Mouse (Mus musculus) hindbrain, embryonic 13.5 days (tissue): ENCODE results near the gene Nrxn1. TPM values are rescaled to one million over a fixed set of nuclear protein-coding genes. Genes with fewer than 3 reads are reported as not detected.
"Not testable (repeated sequence)": the region's sequence is repeated elsewhere in the genome, so short reads cannot be mapped to it uniquely, and the experiment has no call there.

Experiments
- ATAC-seq: fragments of 200-750 bp; cut with Nextera tagmentation; 2 replicates; pipeline ENCODE4 v1.8.0; 2017; ENCODE audit warnings: moderate TSS enrichment; ENCODE audit not compliant: low FRiP score
- H3K27ac ChIP-seq: fragments of 300-500 bp; sonication (generic); 2 replicates; pipeline ENCODE4 v1.5.1; 2015; ENCODE audit warnings: inconsistent platforms, mild to moderate bottlenecking, moderate library complexity
- H3K27me3 ChIP-seq: fragments of 300-500 bp; sonication (generic); 2 replicates; pipeline ENCODE4 v1.6.1; 2015; ENCODE audit warnings: mild to moderate bottlenecking, inconsistent platforms
- H3K36me3 ChIP-seq: fragments of 300-500 bp; sonication (generic); 2 replicates; pipeline ENCODE4 v1.6.1; 2015; ENCODE audit warnings: mild to moderate bottlenecking, inconsistent platforms
- H3K4me1 ChIP-seq: fragments of 300-500 bp; sonication (generic); replicated peaks from 2 replicates; pipeline ENCODE4 v1.6.1; 2015; ENCODE audit warnings: inconsistent platforms
- H3K4me2 ChIP-seq: fragments of 300-500 bp; sonication (generic); 2 replicates; pipeline ENCODE4 v1.6.1; 2015; ENCODE audit warnings: inconsistent platforms, mild to moderate bottlenecking, moderate library complexity
- H3K4me3 ChIP-seq: fragments of 300-500 bp; sonication (generic); 2 replicates; pipeline ENCODE4 v1.5.1; 2015; ENCODE audit warnings: mild to moderate bottlenecking, inconsistent platforms
- H3K9ac ChIP-seq: fragments of 300-500 bp; sonication (generic); 2 replicates; pipeline ENCODE4 v1.6.1; 2015; ENCODE audit warnings: mild to moderate bottlenecking, inconsistent platforms
- H3K9me3 ChIP-seq: fragments of 300-500 bp; sonication (generic); 2 replicates; pipeline ENCODE4 v1.6.1; 2016; ENCODE audit warnings: inconsistent platforms
- WGBS: fragments of 180-500 bp; shearing (Covaris S2); methylation state at CpG from one replicate; pipeline ENCODE4 v1.1.7; 2015; 5-methylcytosine and 5-hydroxymethylcytosine counted together
- polyA plus RNA-seq: library from polyadenylated mRNA; unstranded; fragments of >200 nt; fragmentation: Nextera tagmentation; extraction: Ambion mirVana; gene quantifications from 2 replicates; pipeline ENCODE4 v1.2.1, GENCODE M21; 2015

The Nrxn1 gene
- polyA plus RNA-seq, 1 experiment from 2014 or later = 143 TPM

DNA sequence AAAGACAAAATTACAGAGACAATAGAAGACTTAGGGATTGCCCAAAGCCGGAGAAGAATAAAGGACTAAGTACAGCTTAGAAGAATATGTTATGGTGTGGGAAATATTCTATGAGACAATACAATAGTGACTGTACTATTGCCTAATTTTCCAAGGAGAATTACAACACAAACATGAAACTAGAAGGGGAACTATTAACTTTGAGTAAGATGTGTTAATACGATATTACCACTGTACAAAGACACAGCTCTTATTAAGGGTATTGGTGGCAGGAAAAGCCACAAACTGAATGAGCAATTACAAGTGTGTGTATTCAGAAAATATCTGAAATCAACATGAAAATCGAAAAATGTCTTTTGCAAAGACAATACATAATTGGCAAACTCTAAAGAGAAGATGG lies 853.9 kb downstream of the Nrxn1 start:
- Histone ChIP-seq H3K4me1 (no peaks in the 10 kb centered on the region), H3K9me3 (no peaks in the 10 kb centered on the region), H3K4me3 (no peak overlapping the region), H3K27ac (no peak overlapping the region), H3K36me3 (no peaks in the 10 kb centered on the region), H3K27me3 (no peaks in the 10 kb centered on the region), H3K9ac (no peak overlapping the region), H3K4me2 (no peak overlapping the region)
- ATAC-seq = no peak
- WGBS = 93% methylated on average over 3 of the region's 3 CpGs

DNA sequence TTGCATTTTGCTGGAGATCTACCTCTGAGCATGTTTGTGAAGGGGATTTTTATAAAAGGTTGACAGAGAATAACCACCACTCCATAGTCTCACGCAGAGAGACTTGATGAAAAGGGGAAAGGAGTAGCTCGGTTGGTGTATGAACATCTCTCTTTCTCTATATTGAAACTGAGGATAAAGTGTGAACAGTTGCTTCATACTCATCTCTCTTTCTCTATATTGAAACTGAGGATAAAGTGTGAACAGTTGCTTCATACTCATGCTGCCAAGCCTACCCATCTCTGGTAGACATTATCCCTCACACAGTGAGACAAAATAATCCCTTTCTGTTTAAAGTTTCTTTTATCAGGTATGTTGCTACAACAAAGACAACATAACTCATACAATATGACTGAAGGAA lies 854.4 kb downstream of the Nrxn1 start:
- Histone ChIP-seq H3K4me2 (no peak overlapping the region), H3K27ac (no peak overlapping the region), H3K9ac (no peak overlapping the region), H3K36me3 (no peaks in the 10 kb centered on the region), H3K9me3 (no peaks in the 10 kb centered on the region), H3K4me1 (no peaks in the 10 kb centered on the region), H3K4me3 (no peak overlapping the region), H3K27me3 (no peaks in the 10 kb centered on the region)
- 90% methylated on average over 2 of the region's 2 CpGs for WGBS
- ATAC-seq = no peak

DNA sequence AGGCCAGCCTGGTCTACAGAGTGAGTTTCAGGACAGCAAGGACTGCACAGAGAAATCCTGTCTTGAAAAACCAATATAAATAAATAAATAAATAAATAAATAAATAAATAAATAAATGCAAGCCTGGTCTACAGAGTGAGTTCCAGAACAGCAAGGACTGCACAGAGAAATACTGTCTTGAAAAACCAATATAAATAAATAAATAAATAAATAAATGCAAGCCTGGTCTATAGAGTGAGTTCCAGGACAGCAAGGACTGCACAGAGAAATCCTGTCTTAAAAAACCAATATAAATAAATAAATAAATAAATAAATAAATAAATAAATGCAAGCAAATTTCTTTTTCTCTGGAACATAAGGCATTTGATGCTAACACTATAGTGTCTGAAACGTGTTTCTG lies 857.2 kb downstream of the Nrxn1 start:
- ATAC-seq = 0 out of 2 replicates have a peak, but pooled peaks have one; percentile 46
- not testable (repeated sequence) for H3K4me2 ChIP-seq, H3K27ac ChIP-seq, H3K4me3 ChIP-seq, H3K36me3 ChIP-seq, H3K9ac ChIP-seq, H3K4me1 ChIP-seq, H3K27me3 ChIP-seq, H3K9me3 ChIP-seq
- WGBS = 90% methylated on average over 1 of the region's 1 CpGs

DNA sequence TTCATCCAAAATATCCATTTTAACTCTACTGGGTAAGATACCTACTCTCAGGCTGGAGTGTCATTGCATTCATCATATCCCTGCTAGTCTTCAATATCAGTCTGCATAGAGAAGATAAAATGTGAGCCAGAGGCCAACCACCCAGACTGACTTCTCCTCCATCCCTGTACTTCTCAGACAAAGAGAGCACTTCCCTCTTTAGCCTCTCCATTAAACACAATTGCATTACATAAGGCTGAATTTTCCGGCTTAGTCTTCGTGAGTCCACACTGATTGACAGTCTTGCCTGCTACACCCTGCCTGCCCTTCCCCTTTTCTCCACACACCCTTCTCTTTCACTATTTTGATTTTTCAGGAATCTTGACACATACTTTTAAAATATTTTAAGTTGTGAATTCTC lies 858.1 kb downstream of the Nrxn1 start:
- ATAC-seq = no peak

DNA sequence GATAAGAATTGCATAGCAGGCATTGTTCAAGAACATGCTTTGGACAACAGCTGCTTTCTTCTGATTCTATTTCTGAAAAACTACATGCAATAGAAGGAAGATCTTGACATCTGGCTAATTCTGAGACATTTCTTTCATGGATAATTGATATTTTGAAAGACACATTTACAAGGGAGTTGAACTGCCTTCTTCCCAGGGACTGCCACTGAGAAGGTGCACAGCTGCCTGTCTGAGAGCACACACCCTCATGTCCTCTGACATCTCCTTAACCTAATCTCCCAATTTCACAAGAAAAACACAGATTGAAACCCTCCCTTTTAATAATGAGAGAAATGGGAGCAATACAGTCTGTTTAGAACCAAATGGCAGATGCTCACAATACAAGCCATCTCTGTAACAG lies 884.3 kb downstream of the Nrxn1 start:
- ATAC-seq = no peak

More for the DNA sequence above, 858.1 kb downstream of the Nrxn1 start:
- Histone ChIP-seq H3K9me3 (no peaks in the 10 kb centered on the region), H3K27me3 (no peaks in the 10 kb centered on the region), H3K4me3 (no peak overlapping the region), H3K27ac (no peak overlapping the region), H3K4me1 (no peaks in the 10 kb centered on the region), H3K36me3 (no peaks in the 10 kb centered on the region), H3K9ac (no peak overlapping the region), H3K4me2 (no peak overlapping the region)
- 92% methylated on average over 2 of the region's 2 CpGs for WGBS

DNA sequence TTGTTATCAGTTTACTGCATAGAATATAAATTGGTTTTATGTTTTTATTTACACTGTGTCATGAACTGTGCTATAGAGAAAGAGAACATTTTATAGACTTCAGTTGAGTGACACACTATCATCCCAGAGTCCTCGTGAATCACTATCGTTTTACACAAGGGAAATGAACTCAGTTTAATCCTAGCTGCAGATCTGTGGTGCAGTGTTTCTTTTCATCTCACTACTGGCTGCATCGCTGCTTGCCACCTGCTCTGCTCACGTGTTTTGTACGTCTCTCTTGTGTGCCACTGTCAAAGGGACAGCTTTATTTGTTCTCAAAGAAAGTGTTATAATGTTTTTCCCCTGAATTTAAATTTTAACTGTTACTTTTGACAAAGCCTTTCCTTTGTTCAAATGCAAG lies 885.3 kb downstream of the Nrxn1 start:
- ATAC-seq = peak; percentile 32; the same call in 1 of the 2 replicates
- Histone ChIP-seq H3K4me3 (no peak overlapping the region), H3K9ac (no peak overlapping the region), H3K4me1 (0 out of 2 replicates have a peak, but pooled peaks cover 4% of the 10 kb centered on the region), H3K27ac (no peak overlapping the region), H3K9me3 (no peaks in the 10 kb centered on the region), H3K36me3 (no peaks in the 10 kb centered on the region), H3K4me2 (no peak overlapping the region), H3K27me3 (no peaks in the 10 kb centered on the region)
- WGBS = 42% methylated on average over 5 of the region's 5 CpGs

More for the DNA sequence above, 884.3 kb downstream of the Nrxn1 start:
- H3K9ac ChIP-seq = no peak overlapping the region
- no peaks in the 10 kb centered on the region for H3K27me3 ChIP-seq
- H3K27ac ChIP-seq = no peak overlapping the region
- no peak overlapping the region for H3K4me3 ChIP-seq
- H3K4me1 ChIP-seq = 0 out of 2 replicates have a peak, but pooled peaks cover 4% of the 10 kb centered on the region
- no peaks in the 10 kb centered on the region for H3K36me3 ChIP-seq
- H3K9me3 ChIP-seq = no peaks in the 10 kb centered on the region
- no peak overlapping the region for H3K4me2 ChIP-seq

DNA sequence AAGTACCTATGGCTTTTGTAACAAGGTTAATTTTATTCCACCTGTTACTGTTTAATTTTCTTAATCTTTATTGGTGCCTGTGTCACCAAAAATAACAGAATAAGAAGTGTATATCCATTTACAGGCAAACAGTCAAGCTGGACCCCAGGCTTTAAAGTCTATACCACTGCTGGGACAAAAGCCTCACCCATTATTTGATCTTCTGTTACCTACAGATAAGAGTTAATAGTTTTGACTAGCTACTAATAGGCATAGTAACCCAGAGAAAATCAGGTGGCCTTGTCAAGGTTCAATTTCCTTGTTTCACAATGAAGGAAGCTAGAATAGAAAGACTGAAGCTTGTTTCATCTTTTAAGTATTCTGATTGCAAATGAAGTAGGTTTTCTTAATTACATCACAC lies 888.9 kb downstream of the Nrxn1 start:
- Histone ChIP-seq H3K27me3 (no peaks in the 10 kb centered on the region), H3K27ac (no peak overlapping the region), H3K9ac (no peak overlapping the region), H3K4me2 (no peak overlapping the region), H3K4me1 (0 out of 2 replicates have a peak, but pooled peaks cover 4% of the 10 kb centered on the region), H3K4me3 (no peak overlapping the region), H3K36me3 (no peaks in the 10 kb centered on the region), H3K9me3 (no peaks in the 10 kb centered on the region)
- ATAC-seq = no peak

DNA sequence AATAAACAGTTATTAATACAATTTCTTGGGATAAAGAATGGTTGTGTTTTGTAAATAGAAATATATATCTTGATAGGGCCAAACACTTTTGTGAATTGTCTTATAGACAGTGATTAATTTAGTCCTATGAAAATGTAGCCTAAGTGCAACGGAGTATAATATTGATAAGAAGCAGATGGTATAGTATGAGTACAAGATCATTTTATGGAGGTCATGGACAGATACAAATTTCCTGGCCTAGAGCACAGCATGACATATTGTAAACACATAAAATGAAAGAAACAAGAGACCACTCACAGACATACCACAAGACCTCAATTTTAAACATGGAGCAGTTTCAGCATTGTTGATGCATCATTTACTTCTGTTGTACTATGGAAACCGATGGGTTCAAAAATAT lies 890.1 kb downstream of the Nrxn1 start:
- no peak overlapping the region for H3K4me2 ChIP-seq
- H3K4me1 ChIP-seq = no peaks in the 10 kb centered on the region
- ATAC-seq = no peak
- no peaks in the 10 kb centered on the region for H3K27me3 ChIP-seq
- 80% methylated on average over 2 of the region's 2 CpGs for WGBS
- H3K27ac ChIP-seq = no peak overlapping the region
- H3K9me3 ChIP-seq = no peaks in the 10 kb centered on the region
- H3K9ac ChIP-seq = no peak overlapping the region
- H3K4me3 ChIP-seq = no peak overlapping the region
- no peaks in the 10 kb centered on the region for H3K36me3 ChIP-seq

DNA sequence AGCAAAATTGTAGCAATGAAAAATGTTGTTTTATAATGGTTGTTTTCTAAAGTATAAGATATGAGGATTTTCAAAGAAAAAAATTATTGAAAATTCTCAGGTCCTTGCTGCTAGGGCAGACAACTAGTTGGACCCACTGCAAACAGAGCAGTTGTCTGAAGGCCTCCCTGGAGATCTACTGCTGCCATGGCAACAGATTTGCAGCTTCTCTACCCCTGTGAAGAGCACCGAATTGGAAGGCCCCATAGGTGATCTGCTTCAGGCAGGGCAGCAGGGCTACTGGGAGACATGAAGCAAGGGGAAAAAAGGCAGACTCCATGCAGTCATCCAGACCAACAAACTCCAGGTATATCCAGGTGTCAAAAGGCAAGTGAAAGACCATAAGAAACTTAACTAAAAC lies 896.1 kb downstream of the Nrxn1 start:
- H3K36me3 ChIP-seq = no peaks in the 10 kb centered on the region
- H3K4me3 ChIP-seq = no peak overlapping the region
- no peak overlapping the region for H3K4me2 ChIP-seq
- peaks cover 3% of the 10 kb centered on the region; the same call in 1 of the 2 replicates for H3K4me1 ChIP-seq
- H3K27ac ChIP-seq = no peak overlapping the region
- H3K9ac ChIP-seq = no peak overlapping the region
- H3K9me3 ChIP-seq = no peaks in the 10 kb centered on the region
- WGBS = 0% methylated on average over 1 of the region's 1 CpGs
- peak; percentile 46; the same call in 1 of the 2 replicates for ATAC-seq
- no peaks in the 10 kb centered on the region for H3K27me3 ChIP-seq

DNA sequence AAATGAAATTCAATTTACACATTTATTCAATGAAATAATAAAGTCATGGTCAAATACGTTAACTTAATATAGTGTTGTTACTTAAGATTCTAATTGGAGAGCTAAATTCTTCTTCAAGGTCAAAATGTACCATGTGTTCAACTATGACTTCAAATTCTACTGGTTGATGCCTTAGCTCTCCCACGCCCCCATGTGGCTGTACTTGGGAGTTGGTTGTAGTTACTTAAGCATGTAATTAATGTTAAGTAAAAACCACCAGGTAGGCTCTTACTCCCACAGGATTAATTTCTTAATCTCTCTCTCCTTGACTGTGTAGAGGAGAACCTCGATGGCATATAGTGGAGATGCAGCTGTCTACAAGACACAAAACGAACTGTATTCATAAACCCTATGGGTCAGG lies 951.3 kb downstream of the Nrxn1 start:
- Histone ChIP-seq H3K9me3 (no peaks in the 10 kb centered on the region), H3K4me3 (no peak overlapping the region), H3K27me3 (no peaks in the 10 kb centered on the region), H3K4me1 (no peaks in the 10 kb centered on the region), H3K9ac (no peak overlapping the region), H3K4me2 (no peak overlapping the region), H3K27ac (no peak overlapping the region), H3K36me3 (no peaks in the 10 kb centered on the region)
- 57% methylated on average over 4 of the region's 4 CpGs for WGBS
- no peak for ATAC-seq

DNA sequence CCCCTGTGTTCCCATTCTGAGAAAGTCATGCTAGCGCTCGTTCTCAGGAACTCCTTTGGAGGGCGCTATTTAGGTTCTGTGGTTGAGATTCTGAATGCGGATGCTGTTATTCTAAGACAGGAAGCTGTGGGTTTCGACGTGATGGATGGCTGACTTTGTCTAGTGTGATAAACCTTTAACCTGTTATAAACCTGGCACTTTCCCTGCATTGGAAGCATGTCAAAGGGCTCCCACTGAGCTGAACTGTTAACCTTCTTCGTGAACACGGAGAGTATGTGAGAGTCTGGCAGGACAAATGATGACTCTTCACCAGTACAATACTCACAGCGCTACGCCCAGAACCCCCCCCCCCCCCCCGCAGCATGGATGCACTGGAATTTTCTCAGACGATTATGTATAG lies 962.0 kb downstream of the Nrxn1 start:
- Histone ChIP-seq H3K4me3 (no peak overlapping the region), H3K27me3 (no peaks in the 10 kb centered on the region), H3K4me2 (no peak overlapping the region), H3K9ac (no peak overlapping the region), H3K9me3 (no peaks in the 10 kb centered on the region), H3K27ac (no peak overlapping the region), H3K4me1 (no peaks in the 10 kb centered on the region), H3K36me3 (no peaks in the 10 kb centered on the region)
- 63% methylated on average over 11 of the region's 12 CpGs for WGBS
- ATAC-seq = no peak; the same call in 1 of the 2 replicates

DNA sequence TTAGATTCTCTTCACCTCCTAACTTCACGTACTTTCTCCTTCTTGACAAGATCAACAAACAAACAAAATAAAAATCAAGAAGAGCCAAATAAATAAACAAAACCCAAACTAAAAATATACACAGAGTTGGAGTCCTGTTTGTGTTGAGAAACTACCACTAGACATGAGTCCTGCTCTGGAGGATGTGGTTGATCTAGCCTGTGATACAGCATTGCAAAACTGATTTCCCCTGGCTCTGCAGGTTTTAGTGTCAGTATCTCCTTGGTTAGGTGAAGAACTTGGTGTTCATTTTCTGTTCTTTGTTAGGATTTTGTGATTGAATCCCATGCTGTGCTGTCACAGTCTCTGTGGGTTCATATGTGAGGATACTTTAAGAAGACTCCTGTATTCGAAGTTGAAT lies 963.7 kb downstream of the Nrxn1 start:
- Histone ChIP-seq H3K27me3 (no peaks in the 10 kb centered on the region), H3K9me3 (no peaks in the 10 kb centered on the region), H3K4me1 (no peaks in the 10 kb centered on the region), H3K9ac (no peak overlapping the region), H3K4me2 (no peak overlapping the region), H3K4me3 (no peak overlapping the region), H3K27ac (no peak overlapping the region), H3K36me3 (no peaks in the 10 kb centered on the region)
- ATAC-seq = no peak
- WGBS = 87% methylated on average over 2 of the region's 2 CpGs

DNA sequence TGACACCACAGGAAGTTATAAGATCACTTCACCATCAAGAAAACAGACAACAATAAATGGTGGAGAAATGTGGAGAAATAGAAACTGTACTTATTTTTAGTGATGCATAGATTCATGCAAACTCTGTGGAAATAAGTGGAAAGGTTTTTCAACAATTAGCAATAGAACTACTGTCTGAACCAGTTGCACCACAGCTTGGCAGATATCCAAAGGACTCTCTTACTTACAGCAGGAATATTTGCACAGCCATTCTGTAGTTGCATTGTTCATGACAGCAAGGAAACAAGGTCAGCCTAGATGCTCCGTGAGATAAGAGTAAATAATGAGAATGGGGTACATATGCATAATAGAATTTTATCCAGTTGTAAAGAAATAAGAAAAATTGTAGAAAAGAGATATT lies 965.3 kb downstream of the Nrxn1 start:
- H3K4me3 ChIP-seq = no peak overlapping the region
- no peaks in the 10 kb centered on the region for H3K4me1 ChIP-seq
- no peak overlapping the region for H3K9ac ChIP-seq
- no peak for ATAC-seq
- 64% methylated on average over 1 of the region's 1 CpGs for WGBS
- no peaks in the 10 kb centered on the region for H3K36me3 ChIP-seq
- no peaks in the 10 kb centered on the region for H3K9me3 ChIP-seq
- no peaks in the 10 kb centered on the region for H3K27me3 ChIP-seq
- no peak overlapping the region for H3K4me2 ChIP-seq
- no peak overlapping the region for H3K27ac ChIP-seq
